Mouse (Mus musculus): ENCODE data around the gene Prune2.

GRCm38 (mm10) chr19:16924516-16924915 is 31.4 kb upstream of the Prune2 start:
- TF ChIP-seq CTCF (IDR thresholded peaks at IDR 0.05; ENCODE audit: extremely low read depth, insufficient read depth, low read length) = no peak
- no peak for TF ChIP-seq POLR2A (IDR thresholded peaks at IDR 0.05; ENCODE audit: extremely low read depth, insufficient read depth, low read length)
